Mouse (Mus musculus): Measurements from ENCODE around the gene Fbxl8.
A peak's percentile ranks its signal among the peaks of the same experiment; 100 is the strongest.

The Fbxl8 gene

GRCm38 (mm10) chr8:105257318-105258114 lies 6.9 kb upstream of the Fbxl8 start:
- DNase-seq (ENCODE audit: extremely low spot score, low spot score) = no peak

- DNase-seq (ENCODE audit: extremely low spot score, low spot score) = peak; percentile 64
These were observed 5.3 kb upstream of the Fbxl8 start for GRCm38 (mm10) chr8:105258911-105259720.

GRCm38 (mm10) chr8:105259721-105260320 lies 4.6 kb upstream of the Fbxl8 start:
- peak; percentile 86 for DNase-seq (ENCODE audit: extremely low spot score, low spot score)

GRCm38 (mm10) chr8:105260371-105261099 lies 3.9 kb upstream of the Fbxl8 start:
- DNase-seq (ENCODE audit: extremely low spot score, low spot score) = no peak

GRCm38 (mm10) chr8:105261326-105261980 lies 3.0 kb upstream of the Fbxl8 start:
- no peak for DNase-seq (ENCODE audit: extremely low spot score, low spot score)

- no peak for DNase-seq (ENCODE audit: extremely low spot score, low spot score)
These were observed 1.1 kb upstream of the Fbxl8 start for GRCm38 (mm10) chr8:105263244-105263912.

GRCm38 (mm10) chr8:105265128-105265527 lies 680 bp downstream of the Fbxl8 start:
- no peak for DNase-seq (ENCODE audit: extremely low spot score, low spot score)

GRCm38 (mm10) chr8:105266775-105267174 lies 2.3 kb downstream of the Fbxl8 start:
- DNase-seq (ENCODE audit: extremely low spot score, low spot score) = peak; percentile 15

GRCm38 (mm10) chr8:105268342-105269074 lies 4.1 kb downstream of the Fbxl8 start:
- DNase-seq (ENCODE audit: extremely low spot score, low spot score) = peak; percentile 80

GRCm38 (mm10) chr8:105269075-105269458 lies 4.6 kb downstream of the Fbxl8 start:
- no peak for DNase-seq (ENCODE audit: extremely low spot score, low spot score)

- no peak for DNase-seq (ENCODE audit: extremely low spot score, low spot score)
These were observed 5.1 kb downstream of the Fbxl8 start, which contains the start of gene Hsf4 for GRCm38 (mm10) chr8:105269461-105269947. Gene Hsf4, plus strand, starts transcription at chr8:105269801.

GRCm38 (mm10) chr8:105270101-105270915 lies 5.9 kb downstream of the Fbxl8 start:
- no peak for DNase-seq (ENCODE audit: extremely low spot score, low spot score)

GRCm38 (mm10) chr8:105270916-105271186 lies 6.4 kb downstream of the Fbxl8 start:
- DNase-seq (ENCODE audit: extremely low spot score, low spot score) = no peak

GRCm38 (mm10) chr8:105275387-105275786 lies 10.9 kb downstream of the Fbxl8 start:
- no peak for DNase-seq (ENCODE audit: extremely low spot score, low spot score)

GRCm38 (mm10) chr8:105275840-105276239 lies 11.4 kb downstream of the Fbxl8 start, which contains the start of gene Nol3:
Gene Nol3, plus strand, starts transcription at chr8:105276140.
- no peak for DNase-seq (ENCODE audit: extremely low spot score, low spot score)

- no peak for DNase-seq (ENCODE audit: extremely low spot score, low spot score)
These were observed 12.1 kb downstream of the Fbxl8 start for GRCm38 (mm10) chr8:105276292-105277120.

GRCm38 (mm10) chr8:105278911-105279334 lies 14.5 kb downstream of the Fbxl8 start:
- DNase-seq (ENCODE audit: extremely low spot score, low spot score) = no peak

GRCm38 (mm10) chr8:105280567-105280966 lies 16.1 kb downstream of the Fbxl8 start:
- DNase-seq (ENCODE audit: extremely low spot score, low spot score) = no peak

Measured in neural tube, embryonic 10.5 days (tissue).